11 mouse cellular contexts compared by ENCODE assay signal in the genomic region with DNA sequence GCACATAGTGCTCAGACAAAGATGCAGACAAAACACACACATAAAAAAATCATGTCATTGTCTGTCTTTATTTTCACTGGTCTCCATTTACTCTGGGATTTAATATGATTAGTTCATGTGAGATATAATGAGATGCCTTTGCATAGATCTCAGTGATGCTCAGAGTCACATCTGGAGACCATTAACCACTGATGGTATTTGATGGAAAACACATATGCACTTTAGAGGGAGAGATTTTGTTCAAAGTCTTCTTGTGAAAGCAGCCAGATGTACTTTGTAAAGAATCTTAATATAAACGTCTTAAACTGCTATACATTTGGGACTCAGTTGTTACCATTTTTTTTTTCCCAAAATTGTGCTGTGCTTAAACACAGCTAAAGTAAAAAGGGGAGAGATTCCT.
"Had no signal": no experiment of that assay in that cellular context is flagged by ENCODE, and none has a peak within 500 bp of the region (broad histone marks: within the 10 kb centered on the region; RNA-seq: fewer than 3 reads in every experiment).

No protein-coding gene starts in this region.

- H3K4me2 ChIP-seq: liver, embryonic 13.5 days; midbrain, embryonic 11.5 days had no signal

- DNase-seq: kidney, adult 9 months; kidney, postnatal 14 days; kidney, postnatal 4 days; liver, embryonic 13.5 days; lung, adult 2 months; lung, postnatal 14 days; lung, postnatal 4 days; midbrain, embryonic 14.5 days; thymus, adult 18-20 months; thymus, postnatal 36 days had no signal

- H3K9ac ChIP-seq: liver, embryonic 13.5 days had no signal

- H3K27ac ChIP-seq: liver, embryonic 13.5 days had no signal

- H3K4me1 ChIP-seq: liver, embryonic 13.5 days had no signal

- H3K27me3 ChIP-seq: liver, embryonic 13.5 days had no signal

- H3K4me3 ChIP-seq: liver, embryonic 13.5 days had no signal

- H3K36me3 ChIP-seq: liver, embryonic 13.5 days had no signal

- H3K9me3 ChIP-seq: liver, embryonic 13.5 days had no signal
